Mouse (Mus musculus) small intestine, adult 2 months (tissue): ENCODE measurements at regions not wholly inside any gene's neighbourhood (a gene's known extent, or its start where the extent isn't known, plus 50 kb on each side); places are given as distances from the start of the nearest gene placed in this dataset.

ENCODE experiments used
- CTCF ChIP-seq: fragments of 200-500 bp; IDR thresholded peaks from 2 replicates; pipeline ENCODE4 v1.5.1; 2012; ENCODE audit warnings: low read depth, mild to moderate bottlenecking, control low read depth, inconsistent platforms, low read length, moderate library complexity, mixed read lengths; ENCODE audit not compliant: insufficient replicate concordance, insufficient read length; ENCODE audit errors: extremely low read depth
- POLR2A ChIP-seq: fragments of 200-500 bp; IDR thresholded peaks from 2 replicates; pipeline ENCODE4 v1.6.1; 2012; ENCODE audit warnings: low read depth, mild to moderate bottlenecking, control low read depth, inconsistent platforms, low read length, moderate library complexity

GRCm38 (mm10) chr17:45953523-45953922, 78.6 kb downstream of the Vegfa start:
- TF ChIP-seq CTCF: no peak
- no peak for TF ChIP-seq POLR2A
